Mouse (Mus musculus): ENCODE data around the gene Crym.

Gene Crym

GRCm38 (mm10) chr7:120201771-120202170 lies at the start of gene Crym:
Crym (minus strand) TSS chr7:120202111.
- no peak for DNase-seq (ENCODE audit: low spot score in 2 of 2)

GRCm38 (mm10) chr7:120241092-120241491 lies 39.2 kb upstream of the Crym start:
- no peak for DNase-seq (ENCODE audit: low spot score in 2 of 2)

GRCm38 (mm10) chr7:120228541-120228940 lies 26.6 kb upstream of the Crym start:
- DNase-seq (ENCODE audit: low spot score in 2 of 2), result no peak

- DNase-seq (ENCODE audit: low spot score in 2 of 2), result no peak
These were observed 4.1 kb upstream of the Crym start for GRCm38 (mm10) chr7:120205989-120206388.

GRCm38 (mm10) chr7:120203789-120204188 lies 1.9 kb upstream of the Crym start, which contains the start of gene Abca14:
Abca14 (plus strand) TSS chr7:120203961.
- no peak for DNase-seq (ENCODE audit: low spot score in 2 of 2)

- DNase-seq (ENCODE audit: low spot score in 2 of 2), result no peak
These were observed 623 bp downstream of the Crym start for GRCm38 (mm10) chr7:120201231-120201744.

- DNase-seq (ENCODE audit: low spot score in 2 of 2), result no peak
These were observed 6.7 kb downstream of the Crym start for GRCm38 (mm10) chr7:120195207-120195606.

- no peak for DNase-seq (ENCODE audit: low spot score in 2 of 2)
These were observed 9.1 kb downstream of the Crym start for GRCm38 (mm10) chr7:120192816-120193215.

GRCm38 (mm10) chr7:120192207-120192606 lies 9.7 kb downstream of the Crym start:
- DNase-seq (ENCODE audit: low spot score in 2 of 2), result no peak

GRCm38 (mm10) chr7:120190150-120190665 lies 11.7 kb downstream of the Crym start:
- no peak for DNase-seq (ENCODE audit: low spot score in 2 of 2)

- DNase-seq (ENCODE audit: low spot score in 2 of 2), result no peak
These were observed 12.4 kb downstream of the Crym start for GRCm38 (mm10) chr7:120189369-120190149.

GRCm38 (mm10) chr7:120188946-120189345 lies 13.0 kb downstream of the Crym start:
- no peak for DNase-seq (ENCODE audit: low spot score in 2 of 2)

GRCm38 (mm10) chr7:120182891-120183290 lies 19.0 kb downstream of the Crym start:
- no peak for DNase-seq (ENCODE audit: low spot score in 2 of 2)

- DNase-seq (ENCODE audit: low spot score in 2 of 2), result no peak
These were observed 20.3 kb downstream of the Crym start for GRCm38 (mm10) chr7:120181401-120182230.

- DNase-seq (ENCODE audit: low spot score in 2 of 2), result no peak
These were observed 21.4 kb downstream of the Crym start for GRCm38 (mm10) chr7:120180547-120180946.

GRCm38 (mm10) chr7:120178935-120179334 lies 23.0 kb downstream of the Crym start:
- DNase-seq (ENCODE audit: low spot score in 2 of 2), result no peak

- DNase-seq (ENCODE audit: low spot score in 2 of 2), result no peak
These were observed 24.3 kb downstream of the Crym start for GRCm38 (mm10) chr7:120177611-120178010.

GRCm38 (mm10) chr7:120174723-120175504 lies 27.0 kb downstream of the Crym start:
- DNase-seq (ENCODE audit: low spot score in 2 of 2), result no peak

GRCm38 (mm10) chr7:120173603-120174244 lies 28.2 kb downstream of the Crym start, which contains the start of gene Anks4b:
Anks4b (plus strand) TSS chr7:120173858.
- DNase-seq (ENCODE audit: low spot score in 2 of 2), result no peak

GRCm38 (mm10) chr7:120172188-120172700 lies 29.7 kb downstream of the Crym start:
- no peak for DNase-seq (ENCODE audit: low spot score in 2 of 2)

Measured in natural killer cell, adult 2 months (primary cell).